Mouse (Mus musculus) neural tube, embryonic 14.5 days (tissue): ENCODE measurements around the gene Tent5c. TPM values are rescaled to one million over a fixed set of nuclear protein-coding genes. Genes with fewer than 3 reads are reported as not detected.

Source experiments
- ATAC-seq: fragments of 200-750 bp; cut with Nextera tagmentation; 2 replicates; pipeline ENCODE4 v1.8.0; 2017; ENCODE audit warnings: low read depth, mild to moderate bottlenecking, moderate TSS enrichment, moderate library complexity
- H3K27ac ChIP-seq: fragments of 300-500 bp; sonication (generic); 2 replicates; pipeline ENCODE4 v1.5.1; 2014; ENCODE audit warnings: low read depth, mild to moderate bottlenecking, control low read depth, low read length, moderate library complexity, mixed read lengths
- H3K27me3 ChIP-seq: fragments of 300-500 bp; sonication (generic); 2 replicates; pipeline ENCODE4 v1.6.1; 2014; ENCODE audit warnings: low read length; ENCODE audit not compliant: control insufficient read depth, insufficient read depth
- H3K36me3 ChIP-seq: fragments of 300-500 bp; sonication (generic); 2 replicates; pipeline ENCODE4 v1.6.1; 2014; ENCODE audit warnings: low read length, mixed read lengths; ENCODE audit not compliant: control insufficient read depth, insufficient read depth
- H3K4me1 ChIP-seq: fragments of 300-500 bp; sonication (generic); 2 replicates; pipeline ENCODE4 v1.6.1; 2014; ENCODE audit warnings: low read length; ENCODE audit not compliant: control insufficient read depth, insufficient read depth
- H3K4me2 ChIP-seq: fragments of 300-500 bp; sonication (generic); 2 replicates; pipeline ENCODE4 v1.6.1; 2014; ENCODE audit warnings: mild to moderate bottlenecking, low read depth, low read length, control low read depth
- H3K4me3 ChIP-seq: fragments of 300-500 bp; sonication (generic); 2 replicates; pipeline ENCODE4 v1.5.1; 2014; ENCODE audit warnings: low read depth, low read length, control low read depth, mixed read lengths
- H3K9ac ChIP-seq: fragments of 300-500 bp; sonication (generic); replicated peaks from 2 replicates; pipeline ENCODE4 v1.6.1; 2014; ENCODE audit warnings: low read depth, mild to moderate bottlenecking, control low read depth, low read length, mixed read lengths
- H3K9me3 ChIP-seq: fragments of 300-500 bp; sonication (generic); 2 replicates; pipeline ENCODE4 v1.6.1; 2016; ENCODE audit warnings: low read length; ENCODE audit not compliant: control insufficient read depth
- whole genome bisulfite sequencing: fragments of 180-500 bp; shearing (Covaris S2); extraction: QIAGEN DNeasy Blood & Tissue Kit; methylation state at CpG from one replicate; pipeline ENCODE4 v1.1.7; 2014; 5-methylcytosine and 5-hydroxymethylcytosine counted together
- polyA plus RNA-seq: library from polyadenylated mRNA; unstranded; fragments of >200 nt; fragmentation: Nextera tagmentation; extraction: Ambion mirVana; gene quantifications from 2 replicates; pipeline ENCODE4 v1.2.1, GENCODE M21; 2014

Tent5c gene
- polyA plus RNA-seq, 1 experiment from 2014 or later, result 3.2 TPM

DNA sequence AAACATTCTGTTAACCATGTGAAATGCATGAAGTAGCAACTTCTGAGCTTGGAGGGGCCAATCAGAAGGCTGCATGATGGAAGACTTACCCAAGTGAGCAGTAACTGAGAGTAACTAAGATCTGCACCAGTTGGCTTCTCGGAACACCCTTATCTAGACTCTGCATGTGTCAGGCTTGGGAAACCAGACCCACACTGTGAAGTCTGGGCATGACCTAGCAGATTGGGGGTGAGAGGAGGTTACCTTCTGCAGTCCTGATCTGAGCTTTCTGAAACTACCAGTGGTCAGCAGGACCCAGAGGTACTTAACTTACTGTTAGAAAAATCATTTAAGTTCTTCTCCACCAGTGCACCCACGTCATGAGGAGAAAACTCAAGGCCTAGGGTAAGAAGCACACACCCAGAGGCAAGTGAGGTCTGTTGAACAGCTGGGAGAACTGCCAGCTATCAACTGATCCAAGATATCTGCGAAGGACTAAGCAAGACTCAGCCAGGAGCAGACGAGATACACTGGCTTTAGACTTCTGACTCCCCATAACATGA is 50.6 kb downstream of the Tent5c start:
- Histone ChIP-seq H3K4me1 (peaks cover 6% of the 10 kb centered on the region; the same call in 1 of the 2 replicates), H3K27ac (no peak overlapping the region), H3K4me2 (no peak overlapping the region), H3K9ac (no peak overlapping the region), H3K4me3 (no peak overlapping the region), H3K36me3 (no peaks in the 10 kb centered on the region), H3K9me3 (no peaks in the 10 kb centered on the region), H3K27me3 (no peaks in the 10 kb centered on the region)
- no peak for ATAC-seq
- WGBS, result 78% methylated on average over 4 of the region's 4 CpGs

DNA sequence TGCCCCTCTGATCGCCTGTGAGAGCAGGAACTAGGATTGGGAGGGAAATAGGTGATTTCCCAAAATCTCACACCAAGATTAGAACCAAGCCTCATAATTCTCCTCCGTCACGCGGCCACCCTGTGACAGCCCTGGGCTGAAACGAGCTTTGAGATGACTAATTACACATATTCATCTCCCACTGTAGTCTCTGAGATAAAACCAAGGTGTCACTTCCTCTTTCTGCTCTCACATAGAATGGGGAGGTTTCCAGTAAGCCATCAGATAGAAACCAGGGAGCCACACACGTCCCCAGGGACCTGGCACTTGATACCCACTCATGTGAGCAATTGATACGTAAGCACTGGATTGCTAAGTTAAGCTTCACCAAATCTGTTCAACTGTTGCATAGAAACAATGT is 52.4 kb downstream of the Tent5c start:
- H3K36me3 ChIP-seq, result no peaks in the 10 kb centered on the region
- no peak overlapping the region for H3K9ac ChIP-seq
- no peaks in the 10 kb centered on the region for H3K9me3 ChIP-seq
- no peak overlapping the region for H3K27ac ChIP-seq
- peaks cover 6% of the 10 kb centered on the region; the same call in 1 of the 2 replicates for H3K4me1 ChIP-seq
- no peak for ATAC-seq
- H3K27me3 ChIP-seq, result no peaks in the 10 kb centered on the region
- WGBS, result 85% methylated on average over 7 of the region's 7 CpGs
- no peak overlapping the region for H3K4me2 ChIP-seq
- no peak overlapping the region for H3K4me3 ChIP-seq

DNA sequence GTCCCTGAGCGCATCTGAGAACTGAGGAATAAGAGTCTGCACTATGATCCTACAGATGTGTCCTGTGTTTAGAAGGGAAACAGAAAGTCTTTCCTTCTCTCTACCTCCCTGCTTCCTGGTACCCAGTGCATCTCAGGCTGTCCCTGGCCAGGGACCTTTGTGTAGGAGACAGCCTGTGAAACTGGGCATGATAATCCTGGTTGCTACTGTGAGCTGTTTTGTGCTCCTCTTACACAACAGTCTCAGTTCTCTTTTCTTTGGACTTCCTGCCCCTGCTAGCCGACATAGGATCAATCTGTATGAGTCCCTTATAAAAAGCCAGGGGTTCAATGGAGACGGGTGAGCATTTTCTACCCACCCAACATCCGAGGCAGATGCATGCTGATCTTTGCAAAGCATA is 57.4 kb downstream of the Tent5c start:
- no peak overlapping the region for H3K4me2 ChIP-seq
- H3K9me3 ChIP-seq, result no peaks in the 10 kb centered on the region
- H3K4me1 ChIP-seq, result no peaks in the 10 kb centered on the region
- no peak for ATAC-seq
- no peak overlapping the region for H3K27ac ChIP-seq
- WGBS, result 88% methylated on average over 4 of the region's 4 CpGs
- H3K4me3 ChIP-seq, result no peak overlapping the region
- no peak overlapping the region for H3K9ac ChIP-seq
- no peaks in the 10 kb centered on the region for H3K36me3 ChIP-seq
- no peaks in the 10 kb centered on the region for H3K27me3 ChIP-seq

DNA sequence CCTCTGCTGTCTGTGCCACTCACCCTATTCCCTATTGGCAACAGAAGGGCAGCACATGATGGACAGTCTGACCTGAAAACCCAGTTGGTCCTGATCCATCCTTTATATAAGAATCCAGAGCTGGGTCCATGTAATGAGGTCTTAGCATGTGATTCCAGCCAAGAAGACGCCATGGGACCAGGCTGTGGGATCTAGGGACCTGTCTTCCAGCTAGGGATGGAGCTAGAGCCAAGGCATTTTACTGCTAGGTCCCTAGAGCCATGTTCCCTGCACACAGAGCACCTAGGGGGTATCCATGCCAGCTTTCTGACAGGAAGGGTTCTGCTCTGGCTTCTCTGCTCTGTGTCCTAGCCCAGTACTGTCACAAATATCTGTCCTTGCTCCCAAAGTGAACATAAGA is 58.4 kb downstream of the Tent5c start:
- H3K4me2 ChIP-seq, result no peak overlapping the region
- no peak overlapping the region for H3K4me3 ChIP-seq
- no peak for ATAC-seq
- no peaks in the 10 kb centered on the region for H3K9me3 ChIP-seq
- no peaks in the 10 kb centered on the region for H3K4me1 ChIP-seq
- no peaks in the 10 kb centered on the region for H3K27me3 ChIP-seq
- no peak overlapping the region for H3K27ac ChIP-seq
- no peaks in the 10 kb centered on the region for H3K36me3 ChIP-seq
- H3K9ac ChIP-seq, result no peak overlapping the region
- WGBS, result 71% methylated on average over 1 of the region's 1 CpGs

DNA sequence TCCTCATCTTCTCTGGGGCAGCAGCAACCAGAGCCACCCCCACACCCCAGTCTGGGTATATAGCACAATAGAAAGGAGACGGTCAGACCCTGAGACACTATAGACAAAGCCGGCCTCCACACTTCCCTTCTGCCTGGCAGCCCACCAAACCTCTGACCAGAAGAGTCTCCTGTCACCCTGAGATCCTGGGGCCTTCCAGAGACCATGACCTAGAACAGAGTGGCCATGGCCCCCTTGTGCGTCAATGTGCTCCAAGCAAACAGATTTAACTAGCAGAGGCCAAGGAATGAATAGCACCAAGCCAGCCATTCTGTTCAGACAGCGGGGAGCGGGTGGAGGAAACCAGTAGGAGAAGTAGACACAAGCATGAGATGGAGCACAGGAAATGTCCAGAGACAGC is 59.0 kb downstream of the Tent5c start:
- H3K9me3 ChIP-seq, result no peaks in the 10 kb centered on the region
- no peak overlapping the region for H3K27ac ChIP-seq
- no peaks in the 10 kb centered on the region for H3K4me1 ChIP-seq
- H3K4me2 ChIP-seq, result no peak overlapping the region
- 91% methylated on average over 5 of the region's 5 CpGs for WGBS
- no peaks in the 10 kb centered on the region for H3K27me3 ChIP-seq
- ATAC-seq, result no peak
- H3K4me3 ChIP-seq, result no peak overlapping the region
- H3K9ac ChIP-seq, result no peak overlapping the region
- H3K36me3 ChIP-seq, result no peaks in the 10 kb centered on the region

DNA sequence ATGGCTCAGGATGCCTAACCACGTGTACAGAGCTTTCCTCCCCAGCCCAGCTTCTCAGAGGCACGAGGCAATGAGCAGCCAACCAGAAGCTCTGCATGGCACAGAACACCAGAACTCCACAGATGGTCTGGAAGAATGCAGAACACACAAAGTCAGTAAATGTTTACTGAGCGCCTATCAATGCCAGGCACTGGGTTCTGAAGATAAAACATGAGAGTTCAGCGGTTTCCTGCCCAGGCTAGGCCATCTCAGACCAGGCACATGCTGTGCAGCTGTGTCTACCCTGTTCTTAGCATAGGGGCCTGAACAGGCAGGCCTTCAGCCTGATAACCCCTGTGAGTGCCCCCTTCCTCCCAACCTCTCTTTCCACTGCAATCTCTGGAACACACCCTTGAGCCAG is 59.5 kb downstream of the Tent5c start:
- Histone ChIP-seq H3K4me1 (no peaks in the 10 kb centered on the region), H3K4me3 (no peak overlapping the region), H3K9me3 (no peaks in the 10 kb centered on the region), H3K4me2 (no peak overlapping the region), H3K27me3 (no peaks in the 10 kb centered on the region), H3K9ac (no peak overlapping the region), H3K27ac (no peak overlapping the region), H3K36me3 (no peaks in the 10 kb centered on the region)
- no peak for ATAC-seq
- WGBS, result 83% methylated on average over 4 of the region's 4 CpGs

DNA sequence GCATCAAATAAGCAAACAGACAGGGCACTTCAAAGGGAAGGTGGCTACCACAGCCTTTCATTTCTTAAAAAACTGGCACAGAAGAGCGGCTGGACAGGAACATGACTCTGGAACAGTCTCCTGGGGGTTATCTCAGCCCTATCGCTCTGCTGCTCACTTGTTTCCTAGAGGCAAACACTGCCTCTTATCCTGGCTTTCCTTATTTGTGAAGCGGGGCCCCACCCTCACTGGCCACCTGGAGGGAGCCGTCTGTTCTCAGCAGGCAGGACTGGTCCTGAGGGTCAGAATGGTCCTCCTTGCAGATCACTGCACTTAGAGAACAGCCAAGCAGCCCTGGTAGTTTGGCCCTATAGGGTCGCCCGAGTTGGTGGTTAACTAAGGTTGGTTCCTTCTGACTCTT is 61.6 kb downstream of the Tent5c start:
- no peak overlapping the region for H3K4me3 ChIP-seq
- H3K4me1 ChIP-seq, result no peaks in the 10 kb centered on the region
- 74% methylated on average over 6 of the region's 6 CpGs for WGBS
- no peaks in the 10 kb centered on the region for H3K36me3 ChIP-seq
- no peak overlapping the region for H3K4me2 ChIP-seq
- H3K9me3 ChIP-seq, result no peaks in the 10 kb centered on the region
- ATAC-seq, result no peak
- H3K27ac ChIP-seq, result no peak overlapping the region
- no peak overlapping the region for H3K9ac ChIP-seq
- no peaks in the 10 kb centered on the region for H3K27me3 ChIP-seq

DNA sequence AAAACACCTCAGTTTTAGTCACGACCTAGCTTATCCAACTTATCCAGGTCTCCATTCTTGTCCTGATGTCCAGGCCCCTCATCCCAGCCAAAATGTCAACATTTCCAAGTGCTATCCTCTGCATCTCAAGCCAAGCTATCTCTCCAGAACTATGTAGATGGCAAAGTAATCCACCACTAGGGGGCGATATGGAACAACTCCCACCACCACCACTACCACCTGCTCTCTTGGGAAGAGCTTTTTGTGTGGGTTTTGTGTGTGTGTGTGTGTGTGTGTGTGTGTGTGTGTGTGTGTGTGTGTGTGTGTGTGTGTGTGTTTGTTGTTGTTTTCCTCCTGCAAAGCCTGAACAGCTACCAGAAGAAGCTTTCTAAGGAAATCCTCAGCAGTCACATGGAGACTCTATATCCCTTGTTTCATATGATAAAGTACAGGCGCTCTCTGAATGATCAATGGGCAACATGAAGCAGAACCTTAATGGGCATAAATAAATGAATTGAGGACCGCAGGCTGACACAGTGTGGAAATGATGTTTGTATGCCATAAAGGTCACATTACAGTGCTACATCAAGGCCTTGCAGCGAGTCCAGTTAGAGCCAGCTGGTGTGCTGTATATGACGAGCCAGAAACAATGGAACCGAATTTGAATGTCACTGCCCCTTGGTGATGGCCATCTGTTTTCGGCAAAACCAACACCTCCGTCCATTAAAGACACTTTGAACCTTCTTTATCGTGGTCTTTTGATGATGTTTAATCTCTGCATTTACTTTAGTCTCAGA is 66.5 kb downstream of the Tent5c start:
- Histone ChIP-seq H3K27ac (no peak overlapping the region), H3K27me3 (no peaks in the 10 kb centered on the region), H3K4me3 (no peak overlapping the region), H3K4me2 (no peak overlapping the region), H3K36me3 (no peaks in the 10 kb centered on the region), H3K4me1 (no peaks in the 10 kb centered on the region), H3K9ac (no peak overlapping the region), H3K9me3 (no peaks in the 10 kb centered on the region)
- 59% methylated on average over 10 of the region's 10 CpGs for WGBS
- no peak for ATAC-seq

DNA sequence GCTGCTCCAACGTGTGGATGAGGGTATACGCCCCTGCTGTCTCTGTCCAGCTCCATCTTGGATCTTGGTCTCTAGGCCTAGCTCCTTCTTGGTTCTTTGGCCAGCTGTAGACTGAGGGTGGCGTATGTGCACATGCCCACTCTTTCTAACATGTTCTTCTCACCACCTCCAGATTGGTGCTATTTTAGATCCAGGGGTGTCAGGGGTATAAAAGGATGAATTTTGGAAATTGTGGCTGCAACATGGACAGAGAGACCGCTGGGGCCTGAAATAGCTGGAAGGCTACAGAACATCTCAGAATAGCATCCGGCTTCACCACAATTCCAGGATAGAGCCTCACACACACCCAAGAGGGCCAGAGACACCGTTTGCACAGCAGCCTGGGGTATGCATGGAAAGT is 67.8 kb downstream of the Tent5c start:
- ATAC-seq, result no peak
- 84% methylated on average over 6 of the region's 6 CpGs for WGBS
- Histone ChIP-seq H3K4me1 (no peaks in the 10 kb centered on the region), H3K4me3 (no peak overlapping the region), H3K4me2 (no peak overlapping the region), H3K27ac (no peak overlapping the region), H3K9me3 (no peaks in the 10 kb centered on the region), H3K36me3 (no peaks in the 10 kb centered on the region), H3K27me3 (no peaks in the 10 kb centered on the region), H3K9ac (no peak overlapping the region)
